Mouse (Mus musculus): ENCODE measurements around the gene Dpm3.
A peak's percentile ranks its signal among the peaks of the same experiment; 100 is the strongest.

Gene Dpm3

DNA sequence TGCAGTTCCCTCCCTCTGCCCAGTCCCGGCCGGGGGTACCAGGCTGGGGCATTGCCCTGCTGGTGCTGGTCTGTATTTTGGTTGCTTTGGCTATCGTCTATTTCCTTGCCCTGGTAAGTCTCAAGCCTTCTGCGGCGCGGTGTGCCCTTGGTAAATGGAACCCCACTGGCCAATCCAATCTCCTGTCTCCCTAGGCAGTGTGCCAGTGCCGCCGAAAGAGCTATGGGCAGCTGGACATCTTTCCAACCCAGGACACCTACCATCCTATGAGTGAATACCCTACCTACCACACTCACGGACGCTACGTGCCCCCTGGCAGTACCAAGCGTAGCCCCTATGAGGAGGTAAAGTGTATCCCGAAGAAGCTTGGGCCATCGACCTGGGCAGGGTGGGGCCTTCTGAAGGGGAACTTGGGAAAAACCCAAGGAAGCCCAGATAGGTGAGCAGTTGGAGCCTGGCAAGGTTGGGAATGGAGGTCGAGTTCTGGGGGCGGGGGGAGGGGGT lies 27.3 kb upstream of the Dpm3 start:
- no peak for DNase-seq (ENCODE audit: low spot score)

GRCm38 (mm10) chr3:89232614-89233013 lies 26.5 kb upstream of the Dpm3 start:
- no peak for DNase-seq (ENCODE audit: low spot score)

- DNase-seq (ENCODE audit: low spot score), result no peak
Observed at GRCm38 (mm10) chr3:89233562-89234110, 25.5 kb upstream of the Dpm3 start.

DNA sequence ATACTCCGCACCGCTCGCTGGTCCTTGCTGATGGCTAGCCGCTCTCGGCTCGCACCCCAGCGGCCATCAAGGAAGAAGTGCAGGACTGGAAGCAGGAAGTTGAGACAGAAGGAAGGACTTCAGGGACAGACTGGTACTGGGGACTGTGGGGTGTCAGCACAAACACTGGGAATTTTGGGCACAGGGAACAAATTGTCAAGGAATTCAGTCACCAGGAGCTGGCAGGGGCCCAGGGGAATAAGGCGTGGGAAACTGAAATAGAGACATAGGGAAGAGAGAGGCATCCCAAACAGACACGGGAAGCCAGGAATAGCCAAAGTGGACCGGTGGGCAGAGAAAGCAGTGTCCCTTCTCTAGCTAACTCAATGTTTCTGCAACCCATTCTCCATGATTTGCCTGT lies 22.6 kb upstream of the Dpm3 start:
- no peak for DNase-seq (ENCODE audit: low spot score)

DNA sequence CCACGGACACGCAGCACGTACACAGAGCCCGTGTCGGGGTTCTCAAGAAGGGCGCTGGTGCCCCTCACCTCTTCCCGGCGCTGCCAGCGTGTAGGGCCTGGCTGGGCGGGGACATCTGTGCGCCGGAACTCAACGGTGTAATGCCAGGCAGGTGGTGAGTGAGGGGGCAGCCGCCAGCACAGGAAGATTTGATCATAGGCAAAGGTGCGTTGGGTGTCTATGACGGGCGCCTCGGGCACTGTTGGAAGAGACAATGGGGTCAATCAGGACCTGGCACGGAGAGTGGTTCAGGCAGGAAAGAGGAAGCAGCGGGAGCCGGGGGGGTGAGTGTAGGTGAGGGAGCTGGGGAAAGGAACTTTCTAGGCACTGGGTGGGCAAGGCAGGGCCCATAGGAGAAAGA lies 21.5 kb upstream of the Dpm3 start:
- no peak for DNase-seq (ENCODE audit: low spot score)

GRCm38 (mm10) chr3:89238494-89238893 lies 20.7 kb upstream of the Dpm3 start:
- no peak for DNase-seq (ENCODE audit: low spot score)

DNA sequence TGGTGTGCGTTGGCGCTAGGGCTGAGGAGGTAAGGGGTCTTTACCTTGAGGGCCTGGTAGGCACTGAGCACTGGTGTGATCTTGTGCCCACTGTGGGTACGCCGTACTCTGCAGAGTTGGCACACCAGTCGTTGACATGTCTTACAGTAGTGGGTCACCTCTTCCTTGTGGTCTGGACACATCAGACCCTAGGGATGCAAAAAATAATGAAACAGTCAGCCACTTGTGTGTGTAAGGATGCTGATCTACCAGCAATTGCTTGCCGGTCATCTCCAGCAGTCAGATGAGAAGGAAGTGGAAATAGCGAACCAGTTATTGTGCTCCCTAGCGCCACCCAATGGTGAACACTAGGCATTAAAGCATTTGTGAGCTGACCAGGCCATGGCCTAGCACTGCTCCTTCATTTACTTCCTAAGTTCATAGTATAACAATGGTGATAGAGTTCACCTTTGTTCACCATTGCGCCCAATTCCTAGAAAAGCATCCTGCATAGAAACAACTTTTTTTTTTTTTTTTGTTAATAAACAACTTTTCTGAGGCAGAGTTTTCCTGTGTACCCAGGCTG lies 16.7 kb upstream of the Dpm3 start:
- DNase-seq (ENCODE audit: low spot score), result no peak

GRCm38 (mm10) chr3:89243609-89244008 lies 15.5 kb upstream of the Dpm3 start:
- no peak for DNase-seq (ENCODE audit: low spot score)

GRCm38 (mm10) chr3:89244158-89244981 lies 14.8 kb upstream of the Dpm3 start:
- DNase-seq (ENCODE audit: low spot score), result no peak

GRCm38 (mm10) chr3:89244982-89245687 lies 14.0 kb upstream of the Dpm3 start:
- no peak for DNase-seq (ENCODE audit: low spot score)

DNA sequence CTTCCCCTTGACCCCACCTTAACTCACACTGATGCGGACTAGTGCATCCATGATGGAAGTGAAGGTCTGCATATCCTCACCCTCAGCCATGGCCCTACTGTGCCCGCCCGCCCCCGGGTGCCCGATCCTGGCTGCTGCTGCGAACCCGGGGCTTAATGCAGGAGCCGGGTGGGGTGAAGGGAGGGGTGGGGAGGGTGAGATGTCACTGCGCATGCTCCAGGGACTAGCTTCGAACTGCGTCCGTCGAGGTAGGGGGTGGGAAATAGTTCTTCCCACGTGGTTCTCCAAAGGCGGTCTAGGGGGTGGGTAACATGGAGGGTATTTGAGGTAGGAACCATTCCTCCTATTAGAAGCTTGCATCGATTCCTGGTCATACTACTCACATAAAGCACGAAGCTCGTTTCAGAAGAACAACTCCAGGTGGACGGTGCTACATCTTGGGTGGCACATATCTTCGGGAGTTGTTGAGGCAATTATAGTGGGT lies 13.4 kb upstream of the Dpm3 start, which contains the start of gene Krtcap2:
Krtcap2 (plus strand) TSS at position 279 of the 484 bp plus-strand sequence.
- no peak for DNase-seq (ENCODE audit: low spot score)

DNA sequence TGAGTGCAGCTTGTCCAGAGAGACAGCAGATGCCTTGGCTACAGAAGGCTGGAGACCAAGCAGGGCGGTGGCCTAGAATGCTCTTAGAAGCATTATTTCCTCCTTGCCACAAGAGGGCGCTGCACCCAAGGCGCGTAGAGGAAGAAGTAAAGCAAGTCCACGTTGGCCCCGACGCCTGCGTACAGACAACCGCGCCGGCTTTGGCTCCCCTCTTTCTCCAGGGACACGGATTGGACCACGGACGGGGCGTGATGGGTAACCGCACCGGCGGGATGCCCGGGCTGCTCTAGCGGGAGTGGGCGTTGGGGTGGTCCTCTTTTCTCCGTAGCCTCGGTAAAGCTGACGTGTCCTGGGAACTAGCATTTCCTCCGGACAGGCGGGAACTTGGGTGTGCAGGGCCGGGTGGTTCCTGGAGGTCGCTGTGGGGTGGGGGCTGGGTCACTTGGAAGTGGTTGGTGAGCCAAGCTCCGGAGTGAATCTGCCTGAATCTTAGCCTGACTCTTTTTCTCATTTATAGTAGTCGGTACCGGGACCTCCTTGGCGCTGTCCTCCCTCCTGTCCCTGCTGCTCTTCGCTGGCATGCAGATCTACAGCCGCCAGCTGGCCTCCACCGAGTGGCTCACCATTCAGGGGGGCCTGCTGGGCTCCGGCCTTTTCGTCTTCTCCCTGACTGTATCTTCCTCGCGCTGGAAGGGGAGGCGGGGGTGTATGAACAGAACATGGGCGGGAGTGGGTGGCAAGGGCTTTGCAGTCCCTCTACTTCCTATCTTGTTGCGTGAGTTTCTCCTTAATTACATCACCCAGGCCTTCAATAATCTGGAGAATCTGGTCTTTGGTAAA lies 12.7 kb upstream of the Dpm3 start, which contains the start of gene Trim46:
Trim46 (minus strand) TSS at position 49 of the 840 bp plus-strand sequence.
- DNase-seq (ENCODE audit: low spot score), result peak; percentile 80

DNA sequence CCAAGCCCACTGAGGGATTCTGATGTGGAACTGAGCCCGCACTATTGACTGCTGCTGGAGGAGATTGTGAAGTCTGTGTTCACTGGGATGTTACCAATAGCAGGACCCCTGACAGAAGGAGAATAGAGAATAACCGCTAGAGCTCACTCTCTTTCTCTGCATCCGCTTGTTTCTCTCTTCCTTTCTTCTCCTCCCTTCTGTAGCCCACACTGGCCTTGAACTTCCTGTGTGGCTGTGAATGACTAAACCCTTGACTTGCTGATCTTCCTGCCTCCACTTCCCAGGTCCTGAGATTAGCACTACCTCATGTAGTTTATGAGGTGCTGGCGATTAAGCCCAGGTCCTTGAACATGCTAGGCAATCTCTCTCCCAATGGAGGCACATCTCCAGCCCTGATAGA lies 11.7 kb upstream of the Dpm3 start:
- DNase-seq (ENCODE audit: low spot score), result no peak

- DNase-seq (ENCODE audit: low spot score), result no peak
Observed at GRCm38 (mm10) chr3:89250435-89251040, 8.6 kb upstream of the Dpm3 start.

GRCm38 (mm10) chr3:89251365-89251895 lies 7.7 kb upstream of the Dpm3 start:
- DNase-seq (ENCODE audit: low spot score), result no peak

GRCm38 (mm10) chr3:89254994-89255393 lies 4.2 kb upstream of the Dpm3 start:
- no peak for DNase-seq (ENCODE audit: low spot score)

- DNase-seq (ENCODE audit: low spot score), result no peak
Observed at GRCm38 (mm10) chr3:89256177-89256576, 3.0 kb upstream of the Dpm3 start.

DNA sequence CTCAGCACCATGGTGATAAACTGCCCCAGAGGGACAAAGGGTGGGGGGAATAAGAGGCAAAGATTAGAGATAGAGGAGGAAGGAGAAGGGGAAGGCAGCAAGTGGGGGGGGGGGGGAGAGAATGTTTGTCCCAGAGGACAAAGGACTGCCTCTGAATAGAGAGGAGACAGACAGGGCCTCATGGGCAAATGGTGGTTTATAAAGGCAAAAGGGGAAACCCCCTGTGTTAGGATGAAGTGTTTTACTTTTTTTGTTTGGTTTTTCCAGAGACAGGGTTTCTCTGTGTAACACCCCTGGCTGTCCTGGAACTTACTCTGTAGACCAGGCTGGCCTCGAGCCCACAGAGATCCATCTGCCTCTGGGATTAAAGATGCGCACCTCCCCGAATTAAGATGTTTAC lies 1.1 kb downstream of the Dpm3 start:
- DNase-seq (ENCODE audit: low spot score), result no peak

- DNase-seq (ENCODE audit: low spot score), result no peak
Observed at GRCm38 (mm10) chr3:89262417-89262816, 3.3 kb downstream of the Dpm3 start.

DNA sequence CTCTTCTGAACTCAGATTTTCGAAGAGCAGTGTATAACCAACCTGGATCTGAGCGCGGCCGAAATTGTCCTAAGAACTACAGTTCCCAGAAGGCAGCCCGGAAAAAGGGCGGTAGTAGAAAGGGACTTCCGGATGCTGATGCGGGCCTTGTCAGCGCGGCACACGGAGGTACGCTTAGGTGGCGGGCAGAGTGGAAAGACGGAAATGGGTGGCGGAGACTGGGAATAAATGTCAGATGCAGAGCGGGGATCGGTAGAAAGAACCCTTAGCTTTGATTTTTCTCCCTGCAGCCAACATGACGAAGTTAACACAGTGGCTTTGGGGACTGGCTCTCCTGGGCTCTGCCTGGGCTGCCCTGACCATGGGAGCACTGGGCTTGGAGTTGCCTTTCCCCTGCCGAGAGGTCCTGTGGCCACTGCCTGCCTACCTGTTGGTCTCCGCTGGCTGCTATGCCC lies 7.3 kb downstream of the Dpm3 start:
- DNase-seq (ENCODE audit: low spot score), result no peak

- DNase-seq (ENCODE audit: low spot score), result no peak
Observed at GRCm38 (mm10) chr3:89268916-89269315, 9.8 kb downstream of the Dpm3 start.

Measured in ovary, postnatal 10 days (tissue).